Mouse (Mus musculus): ENCODE measurements around the gene Ctsf. TPM values are rescaled to one million over a fixed set of nuclear protein-coding genes. Genes with fewer than 3 reads are reported as not detected.
"Not testable (repeated sequence)": the region's sequence is repeated elsewhere in the genome, so short reads cannot be mapped to it uniquely, and the experiment has no call there.

Gene Ctsf
- polyA plus RNA-seq, 1 experiment: 19.4 TPM

- H3K4me3 ChIP-seq (replicated peaks; ENCODE audit: control insufficient read depth, low read depth, low read length): peak overlapping the region; percentile 40
- H3K27ac ChIP-seq (ENCODE audit: control insufficient read depth, insufficient read depth, low read depth, low read length, poor library complexity): peak overlapping the region; percentile 51
- TF ChIP-seq CTCF (IDR thresholded peaks at IDR 0.05; ENCODE audit: control insufficient read depth, insufficient read depth, low read length) (no peak), POLR2A (IDR thresholded peaks at IDR 0.05; ENCODE audit: borderline replicate concordance, control insufficient read depth, low read depth, low read length) (no peak)
- H3K4me1 ChIP-seq (ENCODE audit: control insufficient read depth, insufficient read depth, low read length): no peaks in the 10 kb centered on the region; the same call in 1 of the 2 replicates
- 63% methylated on average over 6 of the region's 6 CpGs for WGBS
Measured at GRCm38 (mm10) chr19:4859081-4859480, 4.2 kb downstream of the Ctsf start.

DNA sequence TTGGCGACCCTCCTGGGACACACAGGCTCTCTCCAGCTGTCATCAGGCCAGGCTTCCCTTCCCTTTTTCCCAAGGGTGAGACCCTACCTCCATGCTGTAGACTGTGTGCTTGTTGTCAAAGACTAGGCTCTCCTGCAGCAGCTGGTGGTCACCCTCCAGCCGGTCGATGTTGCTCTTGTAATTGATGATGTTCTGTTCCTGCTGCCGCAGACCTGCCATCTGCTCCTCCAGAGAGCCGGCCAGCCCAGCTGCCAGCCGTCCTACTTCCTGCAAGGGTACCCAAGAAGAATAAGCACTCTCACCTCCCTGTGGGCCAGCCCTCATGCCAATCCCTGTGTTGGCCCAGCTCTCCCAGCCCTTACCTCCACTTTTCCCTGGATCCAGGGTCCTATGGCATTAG, 8.1 kb downstream of the Ctsf start:
- 63% methylated on average over 6 of the region's 6 CpGs for WGBS

GRCm38 (mm10) chr19:4865147-4865546, 10.2 kb downstream of the Ctsf start:
- no peak overlapping the region for H3K27ac ChIP-seq (ENCODE audit: control insufficient read depth, insufficient read depth, low read depth, low read length, poor library complexity)
- WGBS: 2% methylated on average over 17 of the region's 17 CpGs
- H3K4me1 ChIP-seq (ENCODE audit: control insufficient read depth, insufficient read depth, low read length): no peaks in the 10 kb centered on the region
- H3K4me3 ChIP-seq (replicated peaks; ENCODE audit: control insufficient read depth, low read depth, low read length): no peak overlapping the region
- TF ChIP-seq POLR2A (IDR thresholded peaks at IDR 0.05; ENCODE audit: borderline replicate concordance, control insufficient read depth, low read depth, low read length): no peak
- no peak for TF ChIP-seq CTCF (IDR thresholded peaks at IDR 0.05; ENCODE audit: control insufficient read depth, insufficient read depth, low read length)

More for the DNA sequence above, 8.1 kb downstream of the Ctsf start:
- no peak overlapping the region for H3K27ac ChIP-seq (ENCODE audit: control insufficient read depth, insufficient read depth, low read depth, low read length, poor library complexity)
- H3K4me1 ChIP-seq (ENCODE audit: control insufficient read depth, insufficient read depth, low read length): no peaks in the 10 kb centered on the region; the same call in 1 of the 2 replicates
- H3K4me3 ChIP-seq (replicated peaks; ENCODE audit: control insufficient read depth, low read depth, low read length): no peak overlapping the region
- TF ChIP-seq CTCF (IDR thresholded peaks at IDR 0.05; ENCODE audit: control insufficient read depth, insufficient read depth, low read length): no peak
- TF ChIP-seq POLR2A (IDR thresholded peaks at IDR 0.05; ENCODE audit: borderline replicate concordance, control insufficient read depth, low read depth, low read length): no peak

DNA sequence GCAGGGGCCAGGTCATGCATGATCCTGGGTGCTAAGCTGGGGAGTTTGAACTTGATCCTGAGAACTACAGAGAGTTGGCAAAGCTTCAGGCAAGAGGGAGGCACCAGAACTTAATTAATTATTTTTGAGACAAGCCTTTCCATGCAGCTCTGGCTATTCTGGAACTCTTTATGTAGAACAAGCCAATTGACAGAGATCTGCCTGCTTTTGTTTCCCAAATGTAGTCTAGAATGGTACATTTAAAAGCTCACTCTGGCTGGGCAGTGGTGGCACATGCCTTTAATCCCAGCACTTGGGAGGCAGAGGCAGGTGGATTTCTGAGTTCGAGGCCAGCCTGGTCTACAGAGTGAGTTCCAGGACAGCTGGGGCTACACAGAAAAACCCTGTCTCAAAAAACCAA, 19.7 kb downstream of the Ctsf start:
- WGBS: 77% methylated on average over 1 of the region's 1 CpGs
- not testable (repeated sequence) for H3K4me3 ChIP-seq (replicated peaks; ENCODE audit: control insufficient read depth, low read depth, low read length); H3K4me1 ChIP-seq (ENCODE audit: control insufficient read depth, insufficient read depth, low read length); H3K27ac ChIP-seq (ENCODE audit: control insufficient read depth, insufficient read depth, low read depth, low read length, poor library complexity)

- WGBS: 54% methylated on average over 4 of the region's 4 CpGs
- H3K4me1 ChIP-seq (ENCODE audit: control insufficient read depth, insufficient read depth, low read length): peaks cover 1% of the 10 kb centered on the region; the same call in 1 of the 2 replicates
- no peak overlapping the region for H3K27ac ChIP-seq (ENCODE audit: control insufficient read depth, insufficient read depth, low read depth, low read length, poor library complexity)
- no peak overlapping the region for H3K4me3 ChIP-seq (replicated peaks; ENCODE audit: control insufficient read depth, low read depth, low read length)
- no peak for TF ChIP-seq POLR2A (IDR thresholded peaks at IDR 0.05; ENCODE audit: borderline replicate concordance, control insufficient read depth, low read depth, low read length)
- no peak for TF ChIP-seq CTCF (IDR thresholded peaks at IDR 0.05; ENCODE audit: control insufficient read depth, insufficient read depth, low read length)
Measured at GRCm38 (mm10) chr19:4876241-4876640, 21.3 kb downstream of the Ctsf start.

DNA sequence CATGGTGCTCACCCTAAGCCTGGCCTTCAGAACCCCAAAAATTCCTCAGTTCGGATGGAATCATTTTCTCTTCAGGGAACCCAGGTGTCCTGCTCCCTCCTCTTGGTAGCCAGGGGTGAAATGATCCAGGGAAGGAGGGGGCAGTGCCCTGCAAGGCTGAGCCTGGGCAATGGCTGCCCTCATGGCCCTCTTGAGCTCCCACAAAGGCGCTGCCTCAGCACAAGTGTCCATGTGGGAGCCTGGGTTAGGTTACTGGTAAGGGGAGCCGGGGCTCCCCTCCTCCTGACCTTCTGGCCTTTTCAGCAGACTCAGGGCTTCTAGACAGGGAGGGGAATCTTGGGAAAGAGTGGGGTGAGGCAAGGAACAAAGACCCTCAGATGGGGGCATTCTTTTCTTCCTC, 21.8 kb downstream of the Ctsf start:
- TF ChIP-seq CTCF (IDR thresholded peaks at IDR 0.05; ENCODE audit: control insufficient read depth, insufficient read depth, low read length) (no peak), POLR2A (IDR thresholded peaks at IDR 0.05; ENCODE audit: borderline replicate concordance, control insufficient read depth, low read depth, low read length) (no peak)
- 79% methylated on average over 3 of the region's 3 CpGs for WGBS
- Histone ChIP-seq H3K27ac (ENCODE audit: control insufficient read depth, insufficient read depth, low read depth, low read length, poor library complexity) (no peak overlapping the region), H3K4me1 (ENCODE audit: control insufficient read depth, insufficient read depth, low read length) (peaks cover 1% of the 10 kb centered on the region; the same call in 1 of the 2 replicates), H3K4me3 (replicated peaks; ENCODE audit: control insufficient read depth, low read depth, low read length) (no peak overlapping the region)

GRCm38 (mm10) chr19:4877785-4878184, 22.9 kb downstream of the Ctsf start, which contains the start of gene Actn3:
Gene Actn3 (minus strand): TSS chr19:4877909.
- Histone ChIP-seq H3K4me3 (replicated peaks; ENCODE audit: control insufficient read depth, low read depth, low read length) (peak within 1 kb of the TSS; percentile 96), H3K4me1 (ENCODE audit: control insufficient read depth, insufficient read depth, low read length) (peaks cover 1% of the 10 kb centered on the region; the same call in 1 of the 2 replicates), H3K27ac (ENCODE audit: control insufficient read depth, insufficient read depth, low read depth, low read length, poor library complexity) (peak within 1 kb of the TSS; percentile 62)
- no peak for TF ChIP-seq CTCF (IDR thresholded peaks at IDR 0.05; ENCODE audit: control insufficient read depth, insufficient read depth, low read length)
- TF ChIP-seq POLR2A (IDR thresholded peaks at IDR 0.05; ENCODE audit: borderline replicate concordance, control insufficient read depth, low read depth, low read length): no peak
- 10% methylated on average over 17 of the region's 17 CpGs for WGBS

DNA sequence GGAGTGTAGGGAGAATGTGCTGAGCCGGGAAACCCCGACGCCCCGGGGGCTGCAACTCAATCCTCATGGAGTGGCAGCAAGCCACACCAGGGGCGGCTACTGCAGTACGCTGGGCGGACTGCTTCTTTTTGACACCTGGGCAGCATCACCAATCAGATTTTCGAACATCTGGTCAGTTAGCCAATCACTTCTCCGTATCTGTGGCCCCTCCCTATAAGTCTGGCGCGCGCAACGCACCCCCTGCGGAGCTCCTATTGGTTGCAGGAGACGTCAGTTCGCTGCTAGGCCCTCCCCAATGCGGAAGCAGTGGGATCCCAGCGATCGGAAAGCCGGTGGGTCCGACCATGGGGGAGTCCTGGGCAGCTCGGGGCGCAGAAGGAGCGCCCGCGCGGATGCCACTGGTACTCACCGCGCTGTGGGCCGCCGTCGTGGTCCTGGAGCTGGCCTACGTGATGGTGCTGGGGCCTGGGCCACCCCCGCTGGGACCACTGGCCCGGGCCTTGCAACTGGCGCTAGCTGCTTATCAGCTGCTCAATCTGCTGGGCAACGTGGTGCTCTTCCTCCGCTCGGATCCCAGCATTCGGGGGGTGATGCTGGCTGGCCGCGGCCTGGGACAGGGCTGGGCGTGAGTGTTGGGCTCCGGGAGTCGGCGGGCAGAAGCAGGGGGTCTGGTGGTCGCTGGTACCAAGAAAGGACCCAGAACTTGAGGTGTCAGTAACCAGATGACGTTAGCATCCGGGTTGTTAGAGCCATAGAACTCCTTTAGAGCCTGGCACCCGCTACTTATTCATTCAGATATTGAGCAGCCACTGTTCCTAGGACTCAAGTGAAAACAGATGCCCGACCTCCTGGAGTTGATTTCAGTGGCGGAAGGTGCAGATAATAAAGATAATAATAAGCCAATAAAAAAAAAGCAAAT, 23.7 kb downstream of the Ctsf start, which contains the start of gene Zdhhc24:
Gene Zdhhc24, plus strand, starts transcription at position 264 of the 919 bp plus-strand sequence.
- H3K27ac ChIP-seq (ENCODE audit: control insufficient read depth, insufficient read depth, low read depth, low read length, poor library complexity): peak within 1 kb of the TSS; percentile 62
- WGBS: under 1% methylated on average over 52 of the region's 52 CpGs
- H3K4me1 ChIP-seq (ENCODE audit: control insufficient read depth, insufficient read depth, low read length): peaks cover 1% of the 10 kb centered on the region; the same call in 1 of the 2 replicates
- TF ChIP-seq POLR2A (IDR thresholded peaks at IDR 0.05; ENCODE audit: borderline replicate concordance, control insufficient read depth, low read depth, low read length): peak; percentile 78; the same call in 1 of the 2 replicates
- no peak for TF ChIP-seq CTCF (IDR thresholded peaks at IDR 0.05; ENCODE audit: control insufficient read depth, insufficient read depth, low read length)
- peak within 1 kb of the TSS; percentile 96 for H3K4me3 ChIP-seq (replicated peaks; ENCODE audit: control insufficient read depth, low read depth, low read length)
